Mouse (Mus musculus): ENCODE measurements around the gene Kyat1. TPM values are rescaled to one million over a fixed set of nuclear protein-coding genes. Genes with fewer than 3 reads are reported as not detected.

The Kyat1 gene
- polyA plus RNA-seq, 1 experiment: 35.3 TPM

GRCm38 (mm10) chr2:30235593-30235992 lies 29.9 kb upstream of the Kyat1 start:
- Histone ChIP-seq H3K4me1 (replicated peaks; ENCODE audit: control insufficient read depth, insufficient read depth, low read length) (peaks cover 25% of the 10 kb centered on the region), H3K4me3 (ENCODE audit: control insufficient read depth, insufficient read depth, low read length) (no peak overlapping the region), H3K27me3 (ENCODE audit: control insufficient read depth, insufficient read depth, low read length) (no peaks in the 10 kb centered on the region), H3K27ac (ENCODE audit: control insufficient read depth, insufficient read depth, low read length) (no peak overlapping the region), H3K36me3 (ENCODE audit: control insufficient read depth, insufficient read depth, low read length) (peaks cover 1% of the 10 kb centered on the region)
- TF ChIP-seq POLR2A (IDR thresholded peaks at IDR 0.05; ENCODE audit: control insufficient read depth, extremely low read depth, insufficient read depth, low read length, poor library complexity) (no peak), CTCF (IDR thresholded peaks at IDR 0.05; ENCODE audit: borderline replicate concordance, control insufficient read depth, extremely low read depth, insufficient read depth, low read length, poor library complexity) (no peak)
- WGBS: 17% methylated on average over 5 of the region's 5 CpGs
- no peak for DNase-seq

- Histone ChIP-seq H3K27me3 (ENCODE audit: control insufficient read depth, insufficient read depth, low read length) (no peaks in the 10 kb centered on the region), H3K27ac (ENCODE audit: control insufficient read depth, insufficient read depth, low read length) (no peak overlapping the region), H3K4me3 (ENCODE audit: control insufficient read depth, insufficient read depth, low read length) (no peak overlapping the region), H3K4me1 (replicated peaks; ENCODE audit: control insufficient read depth, insufficient read depth, low read length) (no peaks in the 10 kb centered on the region), H3K36me3 (ENCODE audit: control insufficient read depth, insufficient read depth, low read length) (no peaks in the 10 kb centered on the region)
- DNase-seq: no peak
- no peak for TF ChIP-seq CTCF (IDR thresholded peaks at IDR 0.05; ENCODE audit: borderline replicate concordance, control insufficient read depth, extremely low read depth, insufficient read depth, low read length, poor library complexity)
- TF ChIP-seq POLR2A (IDR thresholded peaks at IDR 0.05; ENCODE audit: control insufficient read depth, extremely low read depth, insufficient read depth, low read length, poor library complexity): no peak
- 97% methylated on average over 5 of the region's 5 CpGs for WGBS
Observed at GRCm38 (mm10) chr2:30216293-30216692, 10.6 kb upstream of the Kyat1 start.

- no peak for DNase-seq
- WGBS: 96% methylated on average over 6 of the region's 6 CpGs
- no peak overlapping the region for H3K27ac ChIP-seq (ENCODE audit: control insufficient read depth, insufficient read depth, low read length)
- H3K4me1 ChIP-seq (replicated peaks; ENCODE audit: control insufficient read depth, insufficient read depth, low read length): no peaks in the 10 kb centered on the region
- H3K36me3 ChIP-seq (ENCODE audit: control insufficient read depth, insufficient read depth, low read length): no peaks in the 10 kb centered on the region
- H3K27me3 ChIP-seq (ENCODE audit: control insufficient read depth, insufficient read depth, low read length): no peaks in the 10 kb centered on the region
- TF ChIP-seq CTCF (IDR thresholded peaks at IDR 0.05; ENCODE audit: borderline replicate concordance, control insufficient read depth, extremely low read depth, insufficient read depth, low read length, poor library complexity): no peak
- TF ChIP-seq POLR2A (IDR thresholded peaks at IDR 0.05; ENCODE audit: control insufficient read depth, extremely low read depth, insufficient read depth, low read length, poor library complexity): no peak
- H3K4me3 ChIP-seq (ENCODE audit: control insufficient read depth, insufficient read depth, low read length): no peak overlapping the region
Observed at GRCm38 (mm10) chr2:30215493-30215892, 9.8 kb upstream of the Kyat1 start.

- no peak overlapping the region for H3K27ac ChIP-seq (ENCODE audit: control insufficient read depth, insufficient read depth, low read length)
Observed at GRCm38 (mm10) chr2:30214745-30215144, 9.1 kb upstream of the Kyat1 start.

GRCm38 (mm10) chr2:30212951-30213350 lies 7.3 kb upstream of the Kyat1 start:
- 81% methylated on average over 1 of the region's 1 CpGs for WGBS
- Histone ChIP-seq H3K27ac (ENCODE audit: control insufficient read depth, insufficient read depth, low read length) (no peak overlapping the region), H3K27me3 (ENCODE audit: control insufficient read depth, insufficient read depth, low read length) (no peaks in the 10 kb centered on the region), H3K36me3 (ENCODE audit: control insufficient read depth, insufficient read depth, low read length) (no peaks in the 10 kb centered on the region), H3K4me3 (ENCODE audit: control insufficient read depth, insufficient read depth, low read length) (no peak overlapping the region), H3K4me1 (replicated peaks; ENCODE audit: control insufficient read depth, insufficient read depth, low read length) (no peaks in the 10 kb centered on the region)
- DNase-seq: no peak
- TF ChIP-seq CTCF (IDR thresholded peaks at IDR 0.05; ENCODE audit: borderline replicate concordance, control insufficient read depth, extremely low read depth, insufficient read depth, low read length, poor library complexity): no peak
- no peak for TF ChIP-seq POLR2A (IDR thresholded peaks at IDR 0.05; ENCODE audit: control insufficient read depth, extremely low read depth, insufficient read depth, low read length, poor library complexity)

More at GRCm38 (mm10) chr2:30214745-30215144, 9.1 kb upstream of the Kyat1 start:
- Histone ChIP-seq H3K36me3 (ENCODE audit: control insufficient read depth, insufficient read depth, low read length) (no peaks in the 10 kb centered on the region), H3K27me3 (ENCODE audit: control insufficient read depth, insufficient read depth, low read length) (no peaks in the 10 kb centered on the region), H3K4me3 (ENCODE audit: control insufficient read depth, insufficient read depth, low read length) (no peak overlapping the region), H3K4me1 (replicated peaks; ENCODE audit: control insufficient read depth, insufficient read depth, low read length) (no peaks in the 10 kb centered on the region)
- TF ChIP-seq CTCF (IDR thresholded peaks at IDR 0.05; ENCODE audit: borderline replicate concordance, control insufficient read depth, extremely low read depth, insufficient read depth, low read length, poor library complexity) (no peak), POLR2A (IDR thresholded peaks at IDR 0.05; ENCODE audit: control insufficient read depth, extremely low read depth, insufficient read depth, low read length, poor library complexity) (no peak)
- 94% methylated on average over 3 of the region's 3 CpGs for WGBS
- DNase-seq: no peak

GRCm38 (mm10) chr2:30212169-30212545 lies 6.5 kb upstream of the Kyat1 start:
- H3K4me3 ChIP-seq (ENCODE audit: control insufficient read depth, insufficient read depth, low read length): no peak overlapping the region
- no peaks in the 10 kb centered on the region for H3K36me3 ChIP-seq (ENCODE audit: control insufficient read depth, insufficient read depth, low read length)
- WGBS: 88% methylated on average over 4 of the region's 4 CpGs
- no peaks in the 10 kb centered on the region for H3K27me3 ChIP-seq (ENCODE audit: control insufficient read depth, insufficient read depth, low read length)
- no peak for DNase-seq
- TF ChIP-seq CTCF (IDR thresholded peaks at IDR 0.05; ENCODE audit: borderline replicate concordance, control insufficient read depth, extremely low read depth, insufficient read depth, low read length, poor library complexity) (no peak), POLR2A (IDR thresholded peaks at IDR 0.05; ENCODE audit: control insufficient read depth, extremely low read depth, insufficient read depth, low read length, poor library complexity) (no peak)
- H3K4me1 ChIP-seq (replicated peaks; ENCODE audit: control insufficient read depth, insufficient read depth, low read length): no peaks in the 10 kb centered on the region
- no peak overlapping the region for H3K27ac ChIP-seq (ENCODE audit: control insufficient read depth, insufficient read depth, low read length)

Data from thymus, adult 2 months (tissue).